Mouse (Mus musculus) bone marrow macrophage, adult 2 months (primary cell): ENCODE measurements at regions not wholly inside any gene's neighbourhood (a gene's known extent, or its start where the extent isn't known, plus 50 kb on each side); places are given as distances from the start of the nearest gene placed in this dataset.

Experiments
- CTCF ChIP-seq: IDR thresholded peaks from 2 replicates; pipeline ENCODE4 v1.5.1; 2012; ENCODE audit warnings: low read depth, mild to moderate bottlenecking, low read length, moderate library complexity
- POLR2A ChIP-seq: IDR thresholded peaks from 2 replicates; pipeline ENCODE4 v1.6.1; 2012; ENCODE audit warnings: mild to moderate bottlenecking, low read depth, low read length, borderline replicate concordance

GRCm38 (mm10) chr10:43742085-43743054 lies 159.2 kb downstream of the Qrsl1 start:
- no peak for TF ChIP-seq CTCF
- no peak for TF ChIP-seq POLR2A
